Mouse (Mus musculus) lung, postnatal 0 days (tissue): ENCODE measurements around the gene Eva1c. TPM values are rescaled to one million over a fixed set of nuclear protein-coding genes. Genes with fewer than 3 reads are reported as not detected.
A peak's percentile ranks its signal among the peaks of the same experiment; 100 is the strongest.

ENCODE experiments used
- ATAC-seq: fragments of 200-750 bp; cut with Nextera tagmentation; 2 replicates; pipeline ENCODE4 v1.8.0; 2017; ENCODE audit warnings: moderate library complexity
- DNase-seq: peaks from one replicate; pipeline ENCODE4 v3.0.0-alpha.2; 2016; ENCODE audit warnings: low spot score
- H3K27ac ChIP-seq: fragments of 300-500 bp; sonication (generic); 2 replicates; pipeline ENCODE4 v1.5.1; 2014; ENCODE audit warnings: antibody characterized with exemption, mild to moderate bottlenecking, low read length, mixed read lengths
- H3K27me3 ChIP-seq: fragments of 300-500 bp; sonication (generic); replicated peaks from 2 replicates; pipeline ENCODE4 v1.6.1; 2014; ENCODE audit warnings: low read length, mixed read lengths; ENCODE audit not compliant: insufficient read depth
- H3K36me3 ChIP-seq: fragments of 300-500 bp; sonication (generic); 2 replicates; pipeline ENCODE4 v1.6.1; 2014; ENCODE audit warnings: low read length, mixed read lengths; ENCODE audit not compliant: insufficient read depth
- H3K4me1 ChIP-seq: fragments of 300-500 bp; sonication (generic); 2 replicates; pipeline ENCODE4 v1.6.1; 2014; ENCODE audit warnings: antibody characterized with exemption, low read depth, low read length, mixed read lengths; ENCODE audit not compliant: insufficient read depth
- H3K4me2 ChIP-seq: fragments of 300-500 bp; sonication (generic); replicated peaks from 2 replicates; pipeline ENCODE4 v1.6.1; 2014; ENCODE audit warnings: low read depth, mild to moderate bottlenecking, low read length, moderate library complexity, mixed read lengths
- H3K4me3 ChIP-seq: fragments of 300-500 bp; sonication (generic); 2 replicates; pipeline ENCODE4 v1.5.1; 2014; ENCODE audit warnings: low read depth, low read length
- H3K9ac ChIP-seq: fragments of 300-500 bp; sonication (generic); replicated peaks from 2 replicates; pipeline ENCODE4 v1.6.1; 2014; ENCODE audit warnings: low read depth, mild to moderate bottlenecking
- H3K9me3 ChIP-seq: fragments of 300-500 bp; sonication (generic); 2 replicates; pipeline ENCODE4 v1.6.1; 2016; ENCODE audit warnings: low read length, mixed read lengths
- CTCF ChIP-seq: IDR thresholded peaks from 2 replicates; pipeline ENCODE4 v1.5.1; 2016; ENCODE audit warnings: antibody characterized with exemption, mild to moderate bottlenecking
- EP300 ChIP-seq: IDR thresholded peaks from 2 replicates; pipeline ENCODE4 v1.6.1; 2016; ENCODE audit warnings: antibody characterized with exemption, mild to moderate bottlenecking, control low read depth
- whole genome bisulfite sequencing: fragments of 180-500 bp; shearing (Covaris S2); extraction: QIAGEN DNeasy Blood & Tissue Kit; methylation state at CpG from one replicate; pipeline ENCODE4 v1.1.7; 2014; 5-methylcytosine and 5-hydroxymethylcytosine counted together
- polyA plus RNA-seq: library from polyadenylated mRNA; unstranded; fragments of >200 nt; fragmentation: Nextera tagmentation; extraction: Ambion mirVana; gene quantifications from 2 replicates; pipeline ENCODE4 v1.2.1, GENCODE M21; 2015

Gene Eva1c
- polyA plus RNA-seq, 1 experiment from 2014 or later = 9.6 TPM

DNA sequence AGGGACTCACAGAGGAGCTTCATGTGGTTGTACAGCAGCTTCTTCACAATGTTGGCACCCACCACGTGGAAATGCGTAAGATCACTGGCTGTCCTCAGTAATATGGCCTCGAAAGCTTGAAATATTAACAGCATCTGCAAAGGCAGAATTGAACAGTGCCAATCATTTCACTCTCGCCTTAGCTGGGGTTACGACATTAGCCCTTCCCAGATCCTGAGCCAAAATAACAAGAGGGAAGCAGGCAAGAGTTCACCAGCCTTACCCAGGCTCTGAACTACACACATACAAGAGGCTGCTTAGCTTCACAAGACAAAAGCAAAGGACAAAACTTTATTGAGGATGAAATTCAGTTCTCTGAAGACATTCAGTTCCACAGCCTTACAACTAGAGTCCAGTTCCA is 22.1 kb upstream of the Eva1c start:
- WGBS = 86% methylated on average over 5 of the region's 5 CpGs
- no peak for ATAC-seq

DNA sequence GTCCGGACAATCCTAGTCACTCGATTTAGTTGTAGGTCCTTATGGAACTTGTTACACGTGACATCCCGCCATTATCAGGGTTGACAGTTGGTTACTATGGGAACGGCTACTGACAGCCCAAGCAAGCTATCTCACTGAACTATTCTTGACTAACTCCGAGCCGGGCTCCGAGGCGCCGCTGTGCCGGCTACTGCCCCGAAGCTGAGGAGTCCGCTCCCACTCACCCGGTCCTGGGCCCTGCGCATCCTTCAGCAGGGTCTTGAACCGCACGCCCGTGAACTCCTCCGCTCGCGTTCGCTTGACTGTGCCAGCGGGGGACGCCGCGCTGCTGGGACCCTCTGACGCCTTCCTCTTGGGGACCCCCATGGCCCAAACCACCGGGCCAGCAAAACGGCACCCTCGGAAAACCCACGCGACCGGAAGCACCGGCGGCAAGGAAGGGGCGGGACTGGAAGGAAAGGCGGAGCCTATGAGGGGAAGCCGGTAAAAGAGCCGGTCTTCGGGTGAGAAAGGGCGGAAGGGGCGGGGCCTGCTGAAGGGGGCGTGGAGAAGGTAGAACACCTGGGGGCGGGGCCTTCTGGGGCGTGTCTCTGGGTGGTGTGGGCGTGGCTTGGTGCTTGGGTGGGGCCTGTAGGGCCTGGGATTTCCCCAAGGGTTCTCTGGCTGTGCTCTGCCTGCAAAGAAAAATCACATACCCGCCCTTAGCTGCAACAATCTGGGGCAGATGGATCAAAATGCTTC is 16.4 kb upstream of the Eva1c start, which contains the start of gene Urb1:
Gene Urb1 (minus strand): TSS at position 439 of the 741 bp plus-strand sequence.
- Histone ChIP-seq H3K4me1 (peaks cover 4% of the 10 kb centered on the region; the same call in 1 of the 2 replicates), H3K27ac (peak within 1 kb of the TSS; percentile 71), H3K27me3 (no peaks in the 10 kb centered on the region), H3K36me3 (no peaks in the 10 kb centered on the region), H3K9me3 (no peaks in the 10 kb centered on the region), H3K4me3 (peak within 1 kb of the TSS; percentile 66), H3K9ac (peak within 1 kb of the TSS; percentile 37), H3K4me2 (peak within 1 kb of the TSS; percentile 90)
- DNase-seq (peak; percentile 97), ATAC-seq (peak; percentile 97)
- WGBS = 0% methylated on average over 47 of the region's 47 CpGs
- TF ChIP-seq CTCF (no peak), EP300 (0 out of 2 replicates have a peak, but pooled peaks have one; percentile 12)

More for the DNA sequence above, 22.1 kb upstream of the Eva1c start:
- TF ChIP-seq EP300 (no peak), CTCF (no peak)
- Histone ChIP-seq H3K9ac (no peak overlapping the region), H3K27ac (no peak overlapping the region), H3K4me2 (no peak overlapping the region), H3K9me3 (no peaks in the 10 kb centered on the region), H3K4me1 (no peaks in the 10 kb centered on the region), H3K27me3 (no peaks in the 10 kb centered on the region), H3K36me3 (no peaks in the 10 kb centered on the region), H3K4me3 (no peak overlapping the region)
- no peak for DNase-seq

DNA sequence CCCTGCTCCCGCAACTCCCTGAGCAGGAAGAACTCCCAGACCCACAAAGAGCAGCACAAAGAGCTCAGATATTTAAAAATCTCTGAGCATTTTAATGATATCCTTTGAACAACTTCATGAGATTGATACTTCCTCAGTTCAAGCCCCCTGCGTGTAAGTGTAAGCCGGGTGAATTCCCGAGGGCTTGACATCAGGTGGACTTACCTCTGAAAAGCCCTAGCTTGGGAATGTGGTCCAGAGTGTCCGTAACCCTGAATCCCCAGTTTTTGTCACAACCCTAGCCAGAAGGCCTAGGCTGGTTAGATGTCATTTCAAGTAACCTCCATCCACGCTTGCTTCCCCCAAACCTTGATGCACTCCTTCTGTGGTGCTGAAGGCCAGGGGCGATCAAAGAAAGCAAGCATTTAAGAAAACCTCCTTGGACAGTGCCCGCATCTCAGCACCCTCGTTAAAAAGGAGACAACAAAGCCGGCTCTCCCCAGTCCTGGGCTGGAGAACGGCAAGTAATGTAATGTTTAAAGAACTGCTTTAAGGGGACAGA is 15.7 kb upstream of the Eva1c start:
- peak overlapping the region; percentile 66 for H3K4me3 ChIP-seq
- no peaks in the 10 kb centered on the region for H3K9me3 ChIP-seq
- no peak overlapping the region; the same call in 1 of the 2 replicates for H3K9ac ChIP-seq
- peak overlapping the region; percentile 90 for H3K4me2 ChIP-seq
- TF ChIP-seq CTCF = no peak
- no peak for TF ChIP-seq EP300
- DNase-seq = no peak
- no peaks in the 10 kb centered on the region for H3K36me3 ChIP-seq
- 39% methylated on average over 11 of the region's 11 CpGs for WGBS
- ATAC-seq = no peak
- peak overlapping the region; percentile 66 for H3K27ac ChIP-seq
- no peaks in the 10 kb centered on the region for H3K27me3 ChIP-seq
- H3K4me1 ChIP-seq = peaks cover 4% of the 10 kb centered on the region; the same call in 1 of the 2 replicates

DNA sequence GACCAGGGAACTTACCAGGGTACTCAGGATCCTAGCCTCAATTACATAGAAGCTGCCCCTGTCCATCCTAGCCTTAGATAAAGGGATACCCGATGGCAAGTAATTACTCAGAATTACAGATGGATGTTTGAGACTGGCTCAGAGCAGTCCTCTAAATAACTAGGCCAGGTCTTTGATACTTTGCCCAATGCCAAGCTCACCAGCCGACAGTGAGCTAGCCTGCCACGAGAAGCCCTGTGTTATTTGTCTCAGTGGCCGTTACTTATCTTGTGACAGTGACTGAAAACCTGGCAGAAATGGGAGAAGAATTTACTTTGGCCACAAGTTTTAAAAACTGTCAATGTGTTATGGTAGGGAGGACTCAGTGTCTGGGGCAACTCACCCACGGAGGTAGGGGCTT is 14.4 kb upstream of the Eva1c start:
- H3K36me3 ChIP-seq = no peaks in the 10 kb centered on the region
- 71% methylated on average over 5 of the region's 5 CpGs for WGBS
- no peak for DNase-seq
- H3K9ac ChIP-seq = no peak overlapping the region
- H3K4me2 ChIP-seq = no peak overlapping the region
- H3K4me3 ChIP-seq = no peak overlapping the region
- ATAC-seq = no peak
- H3K27ac ChIP-seq = no peak overlapping the region
- no peaks in the 10 kb centered on the region for H3K27me3 ChIP-seq
- TF ChIP-seq EP300 = no peak
- TF ChIP-seq CTCF = no peak
- H3K9me3 ChIP-seq = no peaks in the 10 kb centered on the region
- H3K4me1 ChIP-seq = peaks cover 4% of the 10 kb centered on the region; the same call in 1 of the 2 replicates

DNA sequence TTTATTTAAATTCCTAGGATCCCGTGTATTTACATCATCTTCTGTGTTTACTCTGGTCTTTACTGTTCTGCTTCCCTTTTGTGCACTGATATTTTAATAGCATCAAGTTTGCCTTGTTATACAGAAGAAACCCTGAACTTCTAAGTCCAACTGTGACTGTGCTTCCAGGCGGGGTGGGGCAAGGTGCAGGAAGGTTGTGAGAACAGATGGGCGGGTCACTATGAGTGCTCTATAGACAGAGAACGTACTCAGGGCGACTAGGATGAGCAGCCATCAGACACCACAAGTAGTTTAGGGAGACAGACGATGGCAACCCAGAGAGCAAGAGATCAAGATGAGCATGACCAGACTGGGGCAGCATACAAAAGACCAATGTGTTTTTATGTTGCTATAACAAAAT is 6.2 kb upstream of the Eva1c start:
- Histone ChIP-seq H3K27ac (peak overlapping the region; percentile 74; the same call in 1 of the 2 replicates), H3K4me1 (peaks cover 6% of the 10 kb centered on the region; the same call in 1 of the 2 replicates), H3K4me2 (no peak overlapping the region), H3K9ac (no peak overlapping the region), H3K9me3 (no peaks in the 10 kb centered on the region), H3K27me3 (no peaks in the 10 kb centered on the region), H3K36me3 (no peaks in the 10 kb centered on the region), H3K4me3 (no peak overlapping the region)
- 71% methylated on average over 6 of the region's 6 CpGs for WGBS
- ATAC-seq (no peak), DNase-seq (no peak)
- TF ChIP-seq CTCF (no peak), EP300 (no peak)

DNA sequence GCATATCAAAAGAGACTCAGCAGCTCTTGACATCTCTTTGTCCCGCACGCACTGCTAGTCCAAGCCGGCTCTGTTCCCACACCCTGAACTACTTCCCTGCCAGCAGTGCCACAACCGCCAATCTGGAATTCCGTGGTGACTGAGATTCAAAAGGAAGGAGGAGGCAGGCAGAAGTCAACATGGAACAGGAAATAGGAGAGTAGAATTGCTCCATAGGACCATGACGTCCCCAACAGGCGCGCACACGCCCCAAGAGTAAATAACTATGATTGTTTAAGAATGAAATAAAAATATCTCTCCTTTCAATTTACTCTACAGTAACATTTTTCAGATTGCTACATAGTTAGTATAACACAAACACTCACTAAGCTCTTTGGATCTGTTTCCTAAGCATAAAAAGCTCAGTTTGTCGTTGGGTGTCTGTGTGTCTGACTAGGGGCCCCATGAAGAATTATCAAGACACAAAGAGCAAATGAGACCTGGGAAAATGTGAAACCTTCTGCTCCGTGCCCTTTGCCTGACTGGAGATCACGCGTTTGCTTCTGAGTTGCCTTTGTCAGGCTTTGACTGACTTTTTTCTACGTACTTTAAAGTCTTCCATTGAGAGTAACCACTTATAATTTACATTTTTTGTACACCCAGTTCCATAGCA is 5.3 kb upstream of the Eva1c start:
- H3K4me3 ChIP-seq = no peak overlapping the region
- no peaks in the 10 kb centered on the region for H3K36me3 ChIP-seq
- WGBS = 48% methylated on average over 14 of the region's 14 CpGs
- H3K27ac ChIP-seq = peak overlapping the region; percentile 74
- TF ChIP-seq EP300 = peak; percentile 99
- no peak for TF ChIP-seq CTCF
- peak; percentile 95 for ATAC-seq
- H3K4me2 ChIP-seq = no peak overlapping the region; the same call in 1 of the 2 replicates
- H3K4me1 ChIP-seq = peaks cover 6% of the 10 kb centered on the region; the same call in 1 of the 2 replicates
- peak; percentile 94 for DNase-seq
- no peaks in the 10 kb centered on the region for H3K9me3 ChIP-seq
- no peaks in the 10 kb centered on the region for H3K27me3 ChIP-seq
- H3K9ac ChIP-seq = no peak overlapping the region
